Mouse (Mus musculus) left cerebral cortex, adult 2 months (tissue): ENCODE results near the gene Ddah2. TPM values are rescaled to one million over a fixed set of nuclear protein-coding genes. Genes with fewer than 3 reads are reported as not detected.

Source experiments
- DNase-seq, 2 experiments: peaks; one replicate each; pipeline ENCODE4 v3.0.0; 2021 to 2022; ENCODE audit warnings: low spot score in 2 of 2, mixed read lengths in 1 of 2; ENCODE audit errors: extremely low spot score in 1 of 2
- H3K27ac ChIP-seq: fragments of 200-600 bp; 2 replicates; pipeline ENCODE4 v1.8.1; 2022
- H3K4me3 ChIP-seq: fragments of 200-600 bp; 2 replicates; pipeline ENCODE4 v1.8.1; 2022
- CTCF ChIP-seq: fragments of 200-600 bp; IDR thresholded peaks from 2 replicates; pipeline ENCODE4 v1.8.1; 2022; ENCODE audit warnings: antibody characterized with exemption, mild to moderate bottlenecking, moderate library complexity
- intact Hi-C: fragments of 180-260 bp; cut with DNase I; formaldehyde crosslinking; loops from one replicate; pipeline ENCODE4 v1.15.1; 2025
- long read RNA-seq, 2 experiments: library from polyadenylated mRNA; stranded (forward); transcript quantifications; one replicate each; pipeline ENCODE4 v2.0.0; 2021; ENCODE audit warnings: borderline mapping rate in 2 of 2
- total RNA-seq, 2 experiments: library from RNA; stranded (reverse); gene quantifications; 2 replicates each; pipeline ENCODE4 v1.2.3; 2021

Ddah2 gene
- total RNA-seq, result 10 to 100 TPM; 10.1 to 11.0 TPM
- long read RNA-seq, experiment 1, transcript Ddah2-201 (7 exons, 1,342 nt), result major isoform, 5 of 6 reads
- long read RNA-seq, experiment 1, partial matches to known transcripts, result 1 of 6 reads
- long read RNA-seq, experiment 1, other reads (novel, unspliced or antisense), result 0 of 6 reads
- long read RNA-seq, experiment 2, partial matches to known transcripts, result 2 of 10 reads
- long read RNA-seq, experiment 2, other reads (novel, unspliced or antisense), result 4 of 10 reads

- H3K27ac ChIP-seq, result peak within 1 kb of the TSS; percentile 71
- peak; percentile 70 for TF ChIP-seq CTCF
- DNase-seq, result peak; percentile 69
- H3K4me3 ChIP-seq, result peak within 1 kb of the TSS; percentile 65
- intact Hi-C loops, result loop anchor here (1.0 kb wide), 1 partner anchor 38 kb away; no protein-coding TSS in a partner anchor
These were observed at the start of gene Ddah2 for GRCm38 (mm10) chr17:35058911-35059892. Gene Ddah2 (plus strand): TSS chr17:35059035.

- no peak overlapping the region for H3K27ac ChIP-seq
- DNase-seq, result no peak
- intact Hi-C loops, result no loop called here
- H3K4me3 ChIP-seq, result no peak overlapping the region
- TF ChIP-seq CTCF, result no peak
These were observed 49.2 kb upstream of the Ddah2 start for GRCm38 (mm10) chr17:35009586-35009985.

- DNase-seq, result no peak
- Histone ChIP-seq H3K27ac (no peak overlapping the region), H3K4me3 (no peak overlapping the region)
- intact Hi-C loops, result no loop called here
- no peak for TF ChIP-seq CTCF
These were observed 47.4 kb upstream of the Ddah2 start for GRCm38 (mm10) chr17:35011440-35011839.

GRCm38 (mm10) chr17:35012430-35012829, 46.4 kb upstream of the Ddah2 start:
- intact Hi-C loops, result no loop called here
- Histone ChIP-seq H3K4me3 (no peak overlapping the region), H3K27ac (no peak overlapping the region)
- no peak for DNase-seq
- no peak for TF ChIP-seq CTCF

GRCm38 (mm10) chr17:35013221-35013620, 45.6 kb upstream of the Ddah2 start:
- Histone ChIP-seq H3K4me3 (no peak overlapping the region), H3K27ac (no peak overlapping the region)
- DNase-seq, result no peak
- no peak for TF ChIP-seq CTCF
- intact Hi-C loops, result no loop called here

- intact Hi-C loops, result no loop called here
- no peak overlapping the region for H3K27ac ChIP-seq
- TF ChIP-seq CTCF, result no peak
These were observed 43.5 kb upstream of the Ddah2 start for GRCm38 (mm10) chr17:35015296-35015695.

GRCm38 (mm10) chr17:35016376-35016775, 42.5 kb upstream of the Ddah2 start, which contains the start of gene Vwa7:
Gene Vwa7 (plus strand): TSS chr17:35016579.
- no peak within 1 kb of the TSS for H3K4me3 ChIP-seq
- DNase-seq, result no peak
- no peak for TF ChIP-seq CTCF
- no peak within 1 kb of the TSS for H3K27ac ChIP-seq
- intact Hi-C loops, result no loop called here

More at GRCm38 (mm10) chr17:35015296-35015695, 43.5 kb upstream of the Ddah2 start:
- no peak overlapping the region for H3K4me3 ChIP-seq
- no peak for DNase-seq

GRCm38 (mm10) chr17:35016791-35017705, 41.8 kb upstream of the Ddah2 start:
- no peak overlapping the region for H3K4me3 ChIP-seq
- DNase-seq, result no peak
- intact Hi-C loops, result no loop called here
- TF ChIP-seq CTCF, result no peak
- no peak overlapping the region for H3K27ac ChIP-seq

- no peak for TF ChIP-seq CTCF
- no peak for DNase-seq
- Histone ChIP-seq H3K4me3 (no peak overlapping the region), H3K27ac (no peak overlapping the region)
- intact Hi-C loops, result no loop called here
These were observed 41.2 kb upstream of the Ddah2 start for GRCm38 (mm10) chr17:35017706-35018030.

GRCm38 (mm10) chr17:35018171-35018570, 40.7 kb upstream of the Ddah2 start:
- intact Hi-C loops, result no loop called here
- no peak for DNase-seq
- Histone ChIP-seq H3K27ac (no peak overlapping the region), H3K4me3 (no peak overlapping the region)
- TF ChIP-seq CTCF, result no peak

- H3K4me3 ChIP-seq, result no peak overlapping the region
- no peak overlapping the region for H3K27ac ChIP-seq
- TF ChIP-seq CTCF, result no peak
- no peak for DNase-seq
- intact Hi-C loops, result loop anchor here (10.0 kb wide), 1 partner anchor 215 kb away; the partner anchor contains the start of genes Atp6v1g2 and Nfkbil1
These were observed 38.9 kb upstream of the Ddah2 start for GRCm38 (mm10) chr17:35019894-35020293.
